Mouse (Mus musculus) ES-E14 (cell line): Measurements from ENCODE around the gene Exph5. TPM values are rescaled to one million over a fixed set of nuclear protein-coding genes. Genes with fewer than 3 reads are reported as not detected.

ENCODE experiments used
- DNase-seq: peaks from one replicate; pipeline ENCODE4 v3.0.0-alpha.2; 2013; ENCODE audit warnings: low read depth, low spot score
- H3K27ac ChIP-seq: 2 replicates; pipeline ENCODE4 v1.5.1; 2012; ENCODE audit warnings: low read depth, mild to moderate bottlenecking, low read length, moderate library complexity, mixed read lengths; ENCODE audit not compliant: poor library complexity, insufficient read depth, severe bottlenecking
- H3K36me3 ChIP-seq: 2 replicates; pipeline ENCODE4 v1.6.1; 2012; ENCODE audit warnings: mild to moderate bottlenecking, low read length, moderate library complexity, mixed read lengths; ENCODE audit not compliant: control insufficient read depth, poor library complexity, insufficient read depth, severe bottlenecking
- H3K4me1 ChIP-seq, 2 experiments: fragments of 150-350 bp in 1 of 2; sonication (generic) in 1 of 2; 2 replicates each; pipeline ENCODE4 v1.6.1; 2012; ENCODE audit warnings: low read length in 2 of 2, mild to moderate bottlenecking in 1 of 2, mixed read lengths in 1 of 2; ENCODE audit not compliant: control insufficient read depth in 2 of 2, insufficient read depth in 2 of 2, poor library complexity in 1 of 2
- H3K4me3 ChIP-seq, 2 experiments: fragments of 150-350 bp in 1 of 2; sonication (generic) in 1 of 2; 2 replicates each; pipeline ENCODE4 v1.5.1; 2012; ENCODE audit warnings: low read length in 2 of 2, low read depth in 1 of 2, mild to moderate bottlenecking in 1 of 2, mixed read lengths in 1 of 2; ENCODE audit not compliant: insufficient read depth in 1 of 2, poor library complexity in 1 of 2, severe bottlenecking in 1 of 2
- H3K9ac ChIP-seq: 2 replicates; pipeline ENCODE4 v1.6.1; 2012; ENCODE audit warnings: low read depth, mild to moderate bottlenecking, low read length, mixed read lengths; ENCODE audit not compliant: poor library complexity, insufficient read depth, severe bottlenecking
- H3K9me3 ChIP-seq: fragments of 150-350 bp; sonication (generic); 2 replicates; pipeline ENCODE4 v1.6.1; 2012; ENCODE audit warnings: low read depth, mild to moderate bottlenecking, low read length; ENCODE audit not compliant: control insufficient read depth, insufficient read depth
- CHD2 ChIP-seq: IDR thresholded peaks from 2 replicates; pipeline ENCODE4 v1.6.1; 2014; ENCODE audit warnings: mild to moderate bottlenecking, low read depth, low read length, inconsistent platforms
- HCFC1 ChIP-seq: IDR thresholded peaks from 2 replicates; pipeline ENCODE4 v1.6.1; 2012; ENCODE audit warnings: low read length, inconsistent platforms, borderline replicate concordance; ENCODE audit not compliant: insufficient read depth
- MAFK ChIP-seq: IDR thresholded peaks from 2 replicates; pipeline ENCODE4 v1.6.1; 2014; ENCODE audit warnings: mild to moderate bottlenecking, low read depth, low read length, inconsistent platforms; ENCODE audit not compliant: insufficient read depth
- ZC3H11A ChIP-seq: IDR thresholded peaks from 2 replicates; pipeline ENCODE4 v1.6.1; 2012; ENCODE audit warnings: low read depth, mild to moderate bottlenecking, inconsistent platforms, low read length, borderline replicate concordance
- ZNF384 ChIP-seq: IDR thresholded peaks from 2 replicates; pipeline ENCODE4 v1.6.1; 2012; ENCODE audit warnings: low read depth, low read length, inconsistent platforms
- in situ Hi-C, 2 experiments: fragments of 600-800 bp; cut with MboI; formaldehyde crosslinking; loops; one replicate each; pipeline ENCODE4 v1.15.1; 2025; ENCODE audit warnings: low sequenced_read_pairs in 2 of 2, inconsistent platforms in 1 of 2; ENCODE audit not compliant: unreplicated experiment in 2 of 2
- total RNA-seq: library from RNA; depleted of rRNA; stranded (reverse); fragments of 300-350 nt; gene quantifications from 2 replicates; pipeline ENCODE4 v1.2.3, GENCODE M21; 2012

The Exph5 gene
- total RNA-seq, 1 experiment: 0.27 TPM

DNA sequence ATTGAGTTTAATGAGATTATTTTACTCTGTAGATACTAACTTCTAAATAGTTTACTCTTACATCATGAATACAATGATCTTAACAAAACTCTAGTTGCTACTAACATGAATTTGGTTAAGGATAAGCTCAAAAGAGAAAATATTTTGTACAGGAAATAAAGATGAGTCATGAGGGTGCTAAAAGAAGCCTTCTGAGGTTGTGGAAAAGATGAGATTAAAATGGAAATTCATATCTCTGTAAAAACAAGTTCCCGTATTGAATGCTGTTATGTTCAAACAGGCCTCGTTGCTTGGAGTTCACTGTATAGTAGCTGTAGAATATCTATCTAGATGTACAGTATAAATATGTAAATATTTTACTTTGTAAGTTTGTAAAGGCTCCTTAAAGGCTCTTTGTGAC, 79.1 kb downstream of the Exph5 start:
- no peak overlapping the region for H3K9ac ChIP-seq
- in situ Hi-C loops: loop anchor here in 1 of 2 experiments (25.0 kb wide), 1 partner anchor 118 kb away; no protein-coding TSS in a partner anchor
- H3K4me3 ChIP-seq: no peak overlapping the region
- no peak for DNase-seq
- no peak for TF ChIP-seq CHD2
- TF ChIP-seq ZC3H11A: no peak
- TF ChIP-seq HCFC1: no peak
- no peak for TF ChIP-seq ZNF384
- no peak for TF ChIP-seq MAFK
- H3K27ac ChIP-seq: no peak overlapping the region
- no peaks in the 10 kb centered on the region; a peak in 1 of 4 replicates for H3K4me1 ChIP-seq
- no peaks in the 10 kb centered on the region for H3K9me3 ChIP-seq
- H3K36me3 ChIP-seq: no peaks in the 10 kb centered on the region

DNA sequence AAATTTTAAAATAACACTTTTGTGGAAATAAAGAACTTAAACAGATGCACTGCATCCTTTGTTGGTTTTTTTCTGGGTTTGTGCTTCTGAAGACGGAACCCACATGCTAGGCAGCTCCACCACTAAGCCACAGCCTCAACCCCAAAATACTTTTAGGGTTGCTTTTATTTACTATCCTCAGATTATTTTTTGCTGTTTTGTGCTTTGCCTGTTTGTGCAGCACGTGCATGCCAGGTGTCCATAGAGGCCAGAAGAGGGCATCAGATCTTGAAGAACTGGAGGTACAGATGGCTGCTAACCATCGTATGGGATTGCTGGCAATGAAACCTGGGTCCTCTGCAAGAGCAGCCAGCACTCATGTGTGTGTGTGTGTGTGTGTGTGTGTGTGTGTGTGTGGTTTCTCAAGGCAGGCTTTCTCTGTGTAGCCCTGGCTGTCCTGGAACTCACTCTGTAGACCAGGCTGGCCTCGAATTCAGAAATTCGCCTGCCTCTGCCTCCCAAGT, 79.7 kb downstream of the Exph5 start:
- in situ Hi-C loops: loop anchor here in 1 of 2 experiments (25.0 kb wide), 1 partner anchor 119 kb away; no protein-coding TSS in a partner anchor
- Histone ChIP-seq H3K9me3 (no peaks in the 10 kb centered on the region), H3K36me3 (no peaks in the 10 kb centered on the region), H3K27ac (no peak overlapping the region), H3K4me3 (no peak overlapping the region), H3K4me1 (no peaks in the 10 kb centered on the region; a peak in 1 of 4 replicates), H3K9ac (no peak overlapping the region)
- TF ChIP-seq CHD2 (no peak), HCFC1 (no peak), ZNF384 (no peak), MAFK (no peak), ZC3H11A (no peak)
- no peak for DNase-seq

DNA sequence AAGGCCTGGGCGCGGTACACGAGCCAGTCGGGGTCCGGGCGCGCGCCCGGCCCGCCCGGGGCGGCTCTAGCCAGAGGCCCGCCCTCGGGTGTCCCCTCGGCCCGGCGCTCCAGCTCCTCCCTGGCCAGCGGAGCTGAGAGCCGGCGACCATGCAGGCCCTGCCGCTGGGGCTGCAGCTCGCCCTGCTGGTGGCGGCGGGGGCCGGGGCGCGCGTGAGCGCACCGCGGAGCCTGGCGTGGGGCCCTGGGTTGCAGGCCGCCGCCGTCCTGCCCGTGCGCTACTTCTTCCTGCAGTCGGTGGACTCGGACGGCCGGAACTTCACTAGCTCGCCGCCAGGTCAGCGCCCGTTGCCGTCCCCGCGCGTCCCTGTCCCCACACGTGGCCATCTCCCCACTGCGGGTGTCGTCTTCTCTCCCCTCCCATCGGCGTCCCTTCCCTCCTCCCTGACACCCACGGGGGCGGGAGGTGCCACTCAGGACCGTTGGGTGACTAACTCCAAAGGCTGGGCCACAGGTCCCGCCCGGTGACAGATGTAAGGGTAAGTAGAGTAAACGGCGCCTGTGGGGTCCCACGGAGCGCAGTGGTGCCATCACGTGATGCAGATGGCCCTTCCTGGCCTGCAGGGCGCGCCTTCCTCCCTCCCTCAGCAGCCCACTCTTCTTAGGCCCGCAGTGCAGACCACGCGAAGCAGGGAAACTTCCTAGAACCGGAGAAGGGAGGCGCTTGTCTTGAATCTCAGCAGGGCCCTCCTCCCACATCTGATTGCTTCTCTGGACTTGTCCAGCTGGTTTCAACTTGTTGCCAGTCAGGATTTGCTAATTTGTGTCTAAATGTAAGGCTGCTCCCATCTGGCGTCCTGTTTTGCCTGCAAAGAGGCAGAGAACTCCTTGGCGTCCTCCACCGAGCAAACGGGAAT, 82.7 kb downstream of the Exph5 start, which contains the start of gene Kdelc2:
Gene Kdelc2 (plus strand): TSS at position 75 of the 916 bp plus-strand sequence.
- in situ Hi-C loops: loop anchor here in 1 of 2 experiments (25.0 kb wide), 1 partner anchor 122 kb away; no protein-coding TSS in a partner anchor
- Histone ChIP-seq H3K36me3 (no peaks in the 10 kb centered on the region), H3K4me3 (peak within 1 kb of the TSS; percentile 74 to 88), H3K4me1 (no peaks in the 10 kb centered on the region; a peak in 1 of 4 replicates), H3K9me3 (no peaks in the 10 kb centered on the region), H3K9ac (peak within 1 kb of the TSS; percentile 87), H3K27ac (peak within 1 kb of the TSS; percentile 68)
- DNase-seq: peak; percentile 73
- TF ChIP-seq ZNF384: no peak
- no peak; the same call in 1 of the 2 replicates for TF ChIP-seq HCFC1
- TF ChIP-seq MAFK: no peak
- no peak for TF ChIP-seq ZC3H11A
- no peak for TF ChIP-seq CHD2

DNA sequence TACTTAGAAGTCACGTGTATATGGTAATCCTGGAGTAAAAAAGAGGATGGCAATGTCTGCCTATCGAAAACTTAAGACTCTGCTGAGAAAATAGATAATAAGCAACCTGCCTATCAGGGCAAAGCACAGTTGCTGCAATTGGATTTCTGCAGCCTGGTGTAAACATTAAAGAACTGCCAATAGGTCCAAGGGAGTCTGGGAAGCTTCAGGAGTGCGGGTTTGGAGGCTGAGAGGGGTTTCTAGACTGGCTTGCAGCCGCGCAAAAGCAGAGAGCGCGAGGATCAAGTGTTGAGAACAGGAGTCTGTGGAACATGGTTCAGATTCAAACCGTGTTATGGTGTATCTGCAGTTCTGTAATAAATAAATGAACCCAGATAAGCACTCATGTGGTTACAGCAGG, 83.4 kb downstream of the Exph5 start:
- H3K9ac ChIP-seq: peak overlapping the region; percentile 87; the same call in 1 of the 2 replicates
- H3K4me3 ChIP-seq: peak overlapping the region; percentile 74 to 88
- no peaks in the 10 kb centered on the region; a peak in 1 of 4 replicates for H3K4me1 ChIP-seq
- in situ Hi-C loops: loop anchor here (5.0 to 25.0 kb wide), 2 partner anchors 123 to 128 kb away; no protein-coding TSS in a partner anchor
- no peak for TF ChIP-seq MAFK
- TF ChIP-seq ZNF384: no peak
- TF ChIP-seq HCFC1: no peak
- TF ChIP-seq ZC3H11A: no peak
- TF ChIP-seq CHD2: no peak
- peak overlapping the region; percentile 68; the same call in 1 of the 2 replicates for H3K27ac ChIP-seq
- DNase-seq: no peak
- no peaks in the 10 kb centered on the region for H3K9me3 ChIP-seq
- H3K36me3 ChIP-seq: no peaks in the 10 kb centered on the region
